Comparison of ENCODE assay signal across 8 mouse cellular contexts in the genomic region with DNA sequence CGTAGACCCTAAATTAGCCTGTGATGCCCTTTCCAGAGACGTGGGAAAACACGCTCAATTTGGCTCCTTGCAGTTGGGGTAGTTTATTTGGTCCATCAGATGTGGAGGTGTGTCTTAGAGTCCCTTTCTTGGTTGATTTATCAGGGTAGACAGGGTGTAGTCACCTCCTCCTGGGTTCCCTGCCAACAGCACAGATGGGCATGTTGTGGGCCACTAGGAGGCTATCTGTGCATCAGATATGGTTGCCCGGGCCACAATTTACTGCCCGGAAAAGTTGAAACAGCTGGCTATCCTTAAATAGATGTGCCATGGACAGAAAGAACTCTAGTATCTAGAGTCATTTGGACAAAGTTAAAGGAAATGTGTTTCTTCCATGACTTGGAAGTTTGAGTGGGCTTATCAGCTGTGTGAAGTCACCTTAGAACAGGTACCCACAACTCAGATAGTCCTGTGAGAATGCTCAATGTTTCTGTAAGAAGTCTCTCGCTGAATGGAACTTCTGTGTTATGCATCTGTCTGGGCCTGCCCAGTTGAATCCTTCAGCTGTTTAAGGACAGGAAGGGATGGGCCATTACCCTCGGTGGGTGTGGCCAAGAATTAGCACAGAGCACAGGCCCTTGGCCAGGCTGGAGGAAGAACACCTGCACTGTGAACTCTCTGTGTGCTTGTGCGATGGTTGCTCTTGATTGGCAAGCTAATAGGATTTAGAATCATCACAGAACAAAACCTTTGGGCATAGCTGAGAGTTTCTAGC. TPM values are rescaled to one million over a fixed set of nuclear protein-coding genes. Genes with fewer than 3 reads are reported as not detected.
DNase-seq lines count a peak whose midpoint lies in the region; ATAC-seq and TF ChIP-seq lines count a peak whose summit lies in the region.

No protein-coding gene starts in this region.

- peak in 1 of 2 experiments; percentile 30; a peak in 2 of 4 replicates for TF ChIP-seq CTCF in CH12.LX (conservative IDR thresholded peaks at IDR 0.05 in 1 of 2, IDR thresholded peaks at IDR 0.05 in 1 of 2; ENCODE audit: low read depth in 2 of 2, low read length in 2 of 2)

- in situ Hi-C loops in CH12.LX (cut with MboI; ENCODE audit: low pct_ligation_motif_present, low pct_unique_long_range_greater_than_20kb, low sequenced_read_pairs), result loop anchor here (5.0 to 10.0 kb wide), 2 partner anchors 33 to 95 kb away; no protein-coding TSS in a partner anchor

- peaks cover 60% of the 10 kb centered on the region for H3K79me2 ChIP-seq in CH12.LX (replicated peaks; ENCODE audit: control insufficient read depth, extremely low read depth, insufficient read depth, poor library complexity, severe bottlenecking)

- no peaks in the 10 kb centered on the region for H3K9me3 ChIP-seq in CH12.LX (replicated peaks; ENCODE audit: low read length)
- no peaks in the 10 kb centered on the region for H3K9me3 ChIP-seq in embryonic facial prominence, embryonic 14.5 days (ENCODE audit: control insufficient read depth, low read length)
- H3K9me3 ChIP-seq in intestine, embryonic 15.5 days, result no peaks in the 10 kb centered on the region

- peak overlapping the region; percentile 65; the same call in 1 of the 2 replicates for H3K9ac ChIP-seq in CH12.LX (ENCODE audit: insufficient read depth, low read depth)
- H3K9ac ChIP-seq in embryonic facial prominence, embryonic 14.5 days (ENCODE audit: low read depth, low read length), result no peak overlapping the region
- H3K9ac ChIP-seq in intestine, embryonic 15.5 days, result no peak overlapping the region

- ATAC-seq in embryonic facial prominence, embryonic 14.5 days (ENCODE audit: low read depth), result no peak
- no peak for ATAC-seq in intestine, embryonic 15.5 days
- ATAC-seq in erythroid progenitor cell, adult 5-6 weeks (replicated peaks; ENCODE audit: low FRiP score, poor library complexity, severe bottlenecking), result no peak

- dilution Hi-C loops in CH12.LX (cut with MboI; ENCODE audit: extremely low pct_ligation_motif_present, extremely low pct_unique_long_range_greater_than_20kb, low sequenced_read_pairs), result no loop called here

- H3K4me3 ChIP-seq in CH12.LX (replicated peaks in 1 of 3; ENCODE audit: low read depth in 2 of 3, low read length in 2 of 3, poor library complexity in 1 of 3), result peak overlapping the region; percentile 78 to 98 (median 86)
- H3K4me3 ChIP-seq in embryonic facial prominence, embryonic 14.5 days (ENCODE audit: low read depth, low read length), result peak overlapping the region; percentile 75
- H3K4me3 ChIP-seq in intestine, embryonic 15.5 days (replicated peaks), result peak overlapping the region; percentile 77; the same call in 1 of the 2 replicates

- 65% methylated on average over 8 of the region's 8 CpGs for WGBS in embryonic facial prominence, embryonic 14.5 days
- WGBS in intestine, embryonic 15.5 days, result 71% methylated on average over 8 of the region's 8 CpGs

- TF ChIP-seq POLR2A in CH12.LX (IDR thresholded peaks at IDR 0.05; ENCODE audit: low read depth, low read length), result peak; percentile 74

- DNase-seq in adrenal gland, postnatal 14 days, result peak; percentile 31
- DNase-seq in adrenal gland, postnatal 10 days, result no peak
- peak; percentile 95 for DNase-seq in CH12.LX (ENCODE audit: extremely low read depth)
- DNase-seq in embryonic facial prominence, embryonic 14.5 days (ENCODE audit: low spot score), result peak; percentile 67
- peak; percentile 89 for DNase-seq in lung, postnatal 36 days
- DNase-seq in right cerebral cortex, adult 2 months (ENCODE audit: low spot score in 2 of 2), result no peak

- H3K36me3 ChIP-seq in CH12.LX (replicated peaks in 1 of 2; ENCODE audit: control insufficient read depth in 1 of 2, insufficient read depth in 1 of 2, low read length in 1 of 2), result peaks cover 0 to 17% of the 10 kb centered on the region in 2 experiments
- no peaks in the 10 kb centered on the region for H3K36me3 ChIP-seq in embryonic facial prominence, embryonic 14.5 days (ENCODE audit: control insufficient read depth, insufficient read depth, low read length)
- H3K36me3 ChIP-seq in intestine, embryonic 15.5 days, result no peaks in the 10 kb centered on the region

- H3K4me1 ChIP-seq in CH12.LX (ENCODE audit: control insufficient read depth in 1 of 2, insufficient read depth in 2 of 2), result peaks cover 0 to 53% of the 10 kb centered on the region in 2 experiments; a peak in 3 of 4 replicates
- peaks cover 13% of the 10 kb centered on the region for H3K4me1 ChIP-seq in embryonic facial prominence, embryonic 14.5 days (ENCODE audit: control insufficient read depth, insufficient read depth, low read length)
- H3K4me1 ChIP-seq in intestine, embryonic 15.5 days (replicated peaks), result peaks cover 14% of the 10 kb centered on the region

- peak overlapping the region; percentile 84 for H3K27ac ChIP-seq in CH12.LX (ENCODE audit: insufficient read depth, low read depth)
- H3K27ac ChIP-seq in embryonic facial prominence, embryonic 14.5 days (replicated peaks; ENCODE audit: low read depth, low read length), result no peak overlapping the region
- no peak overlapping the region for H3K27ac ChIP-seq in intestine, embryonic 15.5 days

- TF ChIP-seq RAD21 in CH12.LX (IDR thresholded peaks at IDR 0.05; ENCODE audit: low read depth, low read length), result peak; percentile 4

- TF ChIP-seq EP300 in CH12.LX (IDR thresholded peaks at IDR 0.05; ENCODE audit: low read length), result no peak

- H3K4me2 ChIP-seq in CH12.LX (ENCODE audit: insufficient read depth, low read depth, poor library complexity, severe bottlenecking), result peak overlapping the region; percentile 91
- H3K4me2 ChIP-seq in embryonic facial prominence, embryonic 14.5 days (ENCODE audit: low read depth, low read length), result peak overlapping the region; percentile 99
- peak overlapping the region; percentile 98 for H3K4me2 ChIP-seq in intestine, embryonic 15.5 days (replicated peaks)

- no peaks in the 10 kb centered on the region for H3K27me3 ChIP-seq in CH12.LX (replicated peaks)
- H3K27me3 ChIP-seq in embryonic facial prominence, embryonic 14.5 days (replicated peaks; ENCODE audit: control insufficient read depth, insufficient read depth, low read length), result no peaks in the 10 kb centered on the region
- no peaks in the 10 kb centered on the region for H3K27me3 ChIP-seq in intestine, embryonic 15.5 days (replicated peaks)

TF ChIP-seq in CH12.LX, 34 proteins besides CTCF, POLR2A, EP300 and RAD21:
- 0 out of 2 replicates have a peak, but pooled peaks have one; percentile 22 for TF ChIP-seq RCOR1 (conservative IDR thresholded peaks at IDR 0.05; ENCODE audit: low read depth, low read length)
- TF ChIP-seq MXI1 (IDR thresholded peaks at IDR 0.05; ENCODE audit: low read depth, low read length), result peak; percentile 58
- peak; percentile 66 for TF ChIP-seq TCF12 (IDR thresholded peaks at IDR 0.05; ENCODE audit: low read depth, low read length)
- TF ChIP-seq ETS1 (conservative IDR thresholded peaks at IDR 0.05; ENCODE audit: low read depth, low read length), result peak; percentile 74
- TF ChIP-seq MYC (IDR thresholded peaks at IDR 0.05; ENCODE audit: low read depth, low read length), result no peak
- peak; percentile 53 for TF ChIP-seq ZMIZ1 (IDR thresholded peaks at IDR 0.05; ENCODE audit: low read depth, low read length)
- peak; percentile 89 for TF ChIP-seq TBP (conservative IDR thresholded peaks at IDR 0.05; ENCODE audit: low read depth, low read length)
- TF ChIP-seq POLR2AphosphoS2 (IDR thresholded peaks at IDR 0.05; ENCODE audit: low read depth, low read length), result peak; percentile 45; the same call in 1 of the 2 replicates
- peak; percentile 29 for TF ChIP-seq NRF1 (IDR thresholded peaks at IDR 0.05; ENCODE audit: low read depth, low read length)
- TF ChIP-seq SMC3 (IDR thresholded peaks at IDR 0.05; ENCODE audit: low read depth, low read length), result peak; percentile 22; the same call in 1 of the 2 replicates
- TF ChIP-seq GABPA (IDR thresholded peaks at IDR 0.05; ENCODE audit: insufficient replicate concordance, low read depth, low read length), result no peak
- no peak for TF ChIP-seq HCFC1 (IDR thresholded peaks at IDR 0.05; ENCODE audit: low read depth, low read length)
- 0 out of 2 replicates have a peak, but pooled peaks have one; percentile 32 for TF ChIP-seq CHD2 (IDR thresholded peaks at IDR 0.05; ENCODE audit: low read length)
- TF ChIP-seq SIN3A (IDR thresholded peaks at IDR 0.05; ENCODE audit: low read length), result peak; percentile 93; the same call in 1 of the 2 replicates
- no peak for TF ChIP-seq NELFE (IDR thresholded peaks at IDR 0.05; ENCODE audit: low read depth, low read length)

RNA-seq across cellular contexts. Expression of a gene that starts 2.3 kb away (rescaled TPM):
- 21.3 and 22.5 TPM in 2 replicates for total RNA-seq in adrenal gland, postnatal 14 days (2021)
- total RNA-seq in adrenal gland, postnatal 10 days (2021), result 10 to 100 TPM; 17.9 to 19.5 TPM
- total RNA-seq in CH12.LX (2012; rRNA removed), result 97.6 and 98.7 TPM in 2 replicates
- 82.3 and 88.5 TPM in 2 replicates for total RNA-seq in CH12.LX (2014; rRNA removed)
- polyA plus RNA-seq in CH12.LX (2012; ENCODE audit: insufficient read length, low read depth), result 186 and 188 TPM in 2 replicates
- polyA plus RNA-seq in embryonic facial prominence, embryonic 14.5 days (2014; fragmentation: Nextera tagmentation; extraction: Ambion mirVana), result 19.3 and 22.4 TPM in 2 replicates
- polyA plus RNA-seq in intestine, embryonic 15.5 days (2015; fragmentation: Nextera tagmentation; extraction: Ambion mirVana), result 18.4 and 19.4 TPM in 2 replicates
- total RNA-seq in erythroid progenitor cell, adult 5-6 weeks (2015; ENCODE audit: low replicate concordance), result 2.1 and 4.0 TPM in 2 replicates
- 1.5 and 2.3 TPM in 2 replicates for total RNA-seq in erythroid progenitor cell, adult 5-6 weeks (2017; ENCODE audit: low replicate concordance)

Comparison
In these comparisons a context has a peak if more than half of its experiments do, and no peak if none do; other contexts are left out.
1. DNase-seq: peak in adrenal gland, postnatal 14 days (single experiment), CH12.LX (single experiment), embryonic facial prominence, embryonic 14.5 days (single experiment) and lung, postnatal 36 days (single experiment); none in adrenal gland, postnatal 10 days (single experiment) and right cerebral cortex, adult 2 months (0 of 2).
2. Peak in every context shown above with its lines, with median percentiles within 50 percentile points of each other: H3K4me2 ChIP-seq and H3K4me3 ChIP-seq.